Mouse (Mus musculus) heart, postnatal 0 days (tissue): ENCODE results near the gene Olfr735.

ENCODE experiments used
- CTCF ChIP-seq: IDR thresholded peaks from 2 replicates; pipeline ENCODE4 v1.5.1; 2016; ENCODE audit warnings: antibody characterized with exemption, control low read depth, low read depth
- EP300 ChIP-seq: IDR thresholded peaks from 2 replicates; pipeline ENCODE4 v1.6.1; 2016; ENCODE audit warnings: antibody characterized with exemption, low read depth

DNA sequence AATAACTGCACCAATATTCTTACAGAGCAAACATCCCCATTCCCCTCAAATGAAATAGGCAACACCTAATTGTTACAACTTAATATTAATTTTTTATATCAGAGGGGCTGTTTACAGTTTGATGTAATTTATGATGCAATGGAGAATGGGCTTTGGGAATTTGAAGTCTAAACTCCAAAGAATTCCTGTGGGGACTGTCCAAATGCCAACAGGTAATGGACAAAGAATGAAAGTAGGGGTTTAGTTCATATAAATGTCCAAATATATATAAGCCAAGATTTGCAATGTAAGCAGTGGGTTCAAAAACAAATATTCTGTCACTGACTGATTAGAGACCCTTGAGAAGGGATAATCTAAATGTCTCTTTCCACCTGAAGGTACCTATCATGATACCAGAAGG, 47.2 kb downstream of the Olfr735 start, which contains the start of gene Olfr733:
- no peak for TF ChIP-seq CTCF
- no peak for TF ChIP-seq EP300
